Mouse (Mus musculus) midbrain, embryonic 11.5 days (tissue): ENCODE data around the gene Phactr2. TPM values are rescaled to one million over a fixed set of nuclear protein-coding genes. Genes with fewer than 3 reads are reported as not detected.
A peak's percentile ranks its signal among the peaks of the same experiment; 100 is the strongest.

Source experiments
- ATAC-seq: fragments of 200-750 bp; cut with Nextera tagmentation; 2 replicates; pipeline ENCODE4 v1.8.0; 2017; ENCODE audit warnings: moderate TSS enrichment, moderate library complexity; ENCODE audit not compliant: low FRiP score
- DNase-seq: peaks from one replicate; pipeline ENCODE4 v3.0.0; 2015; ENCODE audit warnings: low spot score; ENCODE audit errors: missing footprints
- H3K27ac ChIP-seq: fragments of 300-500 bp; sonication (generic); 2 replicates; pipeline ENCODE4 v1.5.1; 2014; ENCODE audit warnings: low read depth, low read length
- H3K27me3 ChIP-seq: fragments of 300-500 bp; sonication (generic); 2 replicates; pipeline ENCODE4 v1.6.1; 2014; ENCODE audit warnings: mild to moderate bottlenecking, low read length, moderate library complexity, mixed read lengths; ENCODE audit not compliant: control insufficient read depth, insufficient read depth
- H3K36me3 ChIP-seq: fragments of 300-500 bp; sonication (generic); 2 replicates; pipeline ENCODE4 v1.6.1; 2014; ENCODE audit warnings: mild to moderate bottlenecking, low read length, moderate library complexity, mixed read lengths; ENCODE audit not compliant: control insufficient read depth, insufficient read depth
- H3K4me1 ChIP-seq: fragments of 300-500 bp; sonication (generic); 2 replicates; pipeline ENCODE4 v1.6.1; 2014; ENCODE audit warnings: low read length; ENCODE audit not compliant: control insufficient read depth, insufficient read depth
- H3K4me2 ChIP-seq: fragments of 300-500 bp; sonication (generic); 2 replicates; pipeline ENCODE4 v1.6.1; 2014; ENCODE audit warnings: mild to moderate bottlenecking, moderate library complexity
- H3K4me3 ChIP-seq: fragments of 300-500 bp; sonication (generic); 2 replicates; pipeline ENCODE4 v1.5.1; 2014; ENCODE audit warnings: low read depth, low read length
- H3K9ac ChIP-seq: fragments of 300-500 bp; sonication (generic); 2 replicates; pipeline ENCODE4 v1.6.1; 2014; ENCODE audit warnings: low read length
- H3K9me3 ChIP-seq: fragments of 300-500 bp; sonication (generic); 2 replicates; pipeline ENCODE4 v1.6.1; 2016; ENCODE audit warnings: low read length; ENCODE audit not compliant: control insufficient read depth
- WGBS: fragments of 180-500 bp; shearing (Covaris S2); extraction: QIAGEN DNeasy Blood & Tissue Kit; methylation state at CpG from one replicate; pipeline ENCODE4 v1.1.7; 2014; 5-methylcytosine and 5-hydroxymethylcytosine counted together
- polyA plus RNA-seq: library from polyadenylated mRNA; unstranded; fragments of >200 nt; fragmentation: Nextera tagmentation; extraction: Ambion mirVana; gene quantifications from 2 replicates; pipeline ENCODE4 v1.2.1, GENCODE M21; 2014

Phactr2 gene
- polyA plus RNA-seq, 1 experiment from 2014 or later, result 13.7 TPM

GRCm38 (mm10) chr10:13424508-13424907, 49.7 kb downstream of the Phactr2 start:
- 95% methylated on average over 17 of the region's 17 CpGs for WGBS

DNA sequence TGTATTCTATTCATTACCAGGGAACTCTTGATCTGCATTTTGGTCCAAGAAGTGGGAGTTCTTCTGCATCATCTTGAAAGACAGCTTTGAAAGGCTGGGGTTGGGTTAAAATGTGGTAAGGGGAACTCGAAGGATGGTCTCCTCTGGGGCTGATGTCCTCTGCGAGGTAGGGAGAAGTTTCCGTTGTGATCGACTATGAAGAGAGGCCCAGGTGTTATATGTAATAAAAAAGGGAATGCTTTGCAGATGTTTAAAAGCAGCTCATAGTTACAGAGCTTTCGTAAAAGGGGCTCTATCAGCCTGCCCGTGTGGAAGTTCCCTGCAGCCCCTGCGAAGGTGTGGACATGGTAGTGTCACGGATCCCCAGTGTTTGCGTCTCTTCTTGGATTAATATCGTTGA, 50.2 kb downstream of the Phactr2 start:
- Histone ChIP-seq H3K4me3 (no peak overlapping the region), H3K9me3 (no peaks in the 10 kb centered on the region), H3K36me3 (no peaks in the 10 kb centered on the region), H3K27ac (no peak overlapping the region), H3K9ac (no peak overlapping the region), H3K27me3 (no peaks in the 10 kb centered on the region), H3K4me2 (no peak overlapping the region), H3K4me1 (0 out of 2 replicates have a peak, but pooled peaks cover under 1% of the 10 kb centered on the region)
- WGBS, result 90% methylated on average over 10 of the region's 10 CpGs
- ATAC-seq (no peak), DNase-seq (no peak)

More at GRCm38 (mm10) chr10:13424508-13424907, 49.7 kb downstream of the Phactr2 start:
- Histone ChIP-seq H3K9me3 (no peaks in the 10 kb centered on the region), H3K4me1 (0 out of 2 replicates have a peak, but pooled peaks cover 2% of the 10 kb centered on the region), H3K4me2 (no peak overlapping the region), H3K9ac (no peak overlapping the region), H3K36me3 (no peaks in the 10 kb centered on the region), H3K27ac (no peak overlapping the region), H3K4me3 (no peak overlapping the region), H3K27me3 (no peaks in the 10 kb centered on the region)
- no peak for DNase-seq
- no peak for ATAC-seq

DNA sequence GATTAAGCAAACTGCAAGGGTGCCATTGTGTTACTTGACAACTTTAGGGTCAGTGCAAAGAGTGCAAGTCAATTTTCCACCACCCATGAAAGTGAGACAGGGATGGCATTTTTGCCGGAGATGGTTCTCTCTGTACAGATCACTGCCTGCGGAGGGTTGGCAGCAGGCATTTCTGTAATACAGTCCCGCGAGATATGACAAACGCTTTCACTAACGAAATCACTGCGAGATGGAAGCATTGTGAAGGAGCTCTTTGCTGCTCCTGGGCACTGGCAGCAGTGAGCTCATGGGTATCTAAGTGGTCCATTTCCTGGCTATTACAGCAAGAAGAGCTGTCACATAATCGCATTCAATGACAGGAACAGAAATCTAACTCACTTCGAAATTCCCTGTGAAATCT, 52.1 kb downstream of the Phactr2 start:
- DNase-seq, result no peak
- Histone ChIP-seq H3K4me2 (no peak overlapping the region), H3K9ac (no peak overlapping the region), H3K27ac (no peak overlapping the region), H3K36me3 (no peaks in the 10 kb centered on the region), H3K4me3 (no peak overlapping the region), H3K27me3 (no peaks in the 10 kb centered on the region), H3K4me1 (no peaks in the 10 kb centered on the region), H3K9me3 (no peaks in the 10 kb centered on the region)
- WGBS, result 89% methylated on average over 9 of the region's 9 CpGs
- ATAC-seq, result no peak

DNA sequence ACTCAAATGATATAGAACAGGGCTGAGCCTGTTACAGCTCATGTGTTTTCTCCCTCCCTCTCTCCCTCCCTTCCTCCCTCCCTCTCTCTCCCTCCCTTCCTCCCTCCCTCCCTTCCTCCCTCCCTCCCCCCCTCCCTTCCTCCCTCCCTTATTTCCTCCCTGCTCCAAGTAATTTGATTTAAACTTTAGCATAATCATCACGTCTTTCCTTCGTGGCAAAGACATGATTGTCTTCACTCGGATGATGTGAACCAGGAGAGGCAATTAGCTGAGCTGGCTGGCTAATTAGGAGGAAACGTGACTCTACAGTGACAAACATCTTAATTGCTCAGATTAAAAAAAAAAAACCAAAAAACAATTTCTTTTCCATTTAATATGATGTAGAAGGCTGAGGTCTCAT, 55.0 kb downstream of the Phactr2 start:
- 73% methylated on average over 4 of the region's 4 CpGs for WGBS

GRCm38 (mm10) chr10:13415489-13416104, 58.6 kb downstream of the Phactr2 start:
- H3K36me3 ChIP-seq, result no peaks in the 10 kb centered on the region
- ATAC-seq, result no peak
- H3K4me1 ChIP-seq, result peaks cover 3% of the 10 kb centered on the region; the same call in 1 of the 2 replicates
- no peaks in the 10 kb centered on the region for H3K27me3 ChIP-seq
- H3K4me2 ChIP-seq, result no peak overlapping the region
- no peaks in the 10 kb centered on the region for H3K9me3 ChIP-seq
- H3K4me3 ChIP-seq, result no peak overlapping the region
- no peak overlapping the region for H3K27ac ChIP-seq
- 50% methylated on average over 8 of the region's 8 CpGs for WGBS
- H3K9ac ChIP-seq, result no peak overlapping the region
- peak; percentile 85 for DNase-seq

More for the DNA sequence above, 55.0 kb downstream of the Phactr2 start:
- Histone ChIP-seq H3K4me2 (no peak overlapping the region), H3K9me3 (no peaks in the 10 kb centered on the region), H3K9ac (no peak overlapping the region), H3K4me1 (peaks cover 3% of the 10 kb centered on the region; the same call in 1 of the 2 replicates), H3K4me3 (no peak overlapping the region), H3K36me3 (no peaks in the 10 kb centered on the region), H3K27me3 (no peaks in the 10 kb centered on the region), H3K27ac (no peak overlapping the region)
- DNase-seq (no peak), ATAC-seq (no peak)

DNA sequence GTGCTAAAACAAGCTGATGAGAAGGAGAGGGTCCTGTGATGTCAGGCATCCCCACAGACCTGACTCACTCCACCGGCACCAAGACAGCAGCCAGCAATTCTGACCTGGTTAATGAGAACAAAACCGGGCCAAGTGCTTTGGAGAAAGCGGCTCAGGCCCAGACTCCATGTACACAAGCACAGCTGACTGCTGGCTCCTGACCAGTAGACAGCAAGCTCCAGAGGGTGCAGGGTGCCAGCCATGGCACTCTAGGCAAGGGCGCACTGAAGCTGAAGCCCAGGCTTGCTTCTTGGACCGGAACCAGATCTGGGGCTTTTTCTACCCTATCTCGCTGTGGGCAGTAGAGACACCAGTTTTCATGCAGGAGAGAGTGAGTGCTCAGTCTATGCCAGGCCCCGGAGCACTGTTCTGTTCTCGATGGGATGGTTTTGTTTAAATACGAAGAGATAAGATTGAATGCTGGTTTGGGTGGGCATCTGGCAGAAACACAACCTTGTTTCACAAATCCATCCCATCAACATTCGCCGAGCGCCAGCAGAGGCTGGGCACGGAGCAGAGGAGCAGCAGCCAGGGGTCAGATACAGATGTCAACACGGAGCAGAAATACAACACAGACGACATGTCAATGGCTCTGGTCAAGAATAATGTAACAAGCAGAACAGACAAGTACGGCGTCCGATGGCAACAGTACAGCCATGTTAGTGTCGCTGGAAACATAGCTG, 61.8 kb downstream of the Phactr2 start:
- Histone ChIP-seq H3K36me3 (no peaks in the 10 kb centered on the region), H3K27ac (no peak overlapping the region), H3K4me1 (peaks cover 3% of the 10 kb centered on the region; the same call in 1 of the 2 replicates), H3K9ac (no peak overlapping the region), H3K4me2 (no peak overlapping the region), H3K9me3 (no peaks in the 10 kb centered on the region), H3K27me3 (no peaks in the 10 kb centered on the region), H3K4me3 (no peak overlapping the region)
- WGBS, result 91% methylated on average over 19 of the region's 19 CpGs
- ATAC-seq (no peak), DNase-seq (no peak)

- Histone ChIP-seq H3K9ac (no peak overlapping the region), H3K4me3 (no peak overlapping the region), H3K4me2 (no peak overlapping the region), H3K4me1 (0 out of 2 replicates have a peak, but pooled peaks cover 3% of the 10 kb centered on the region), H3K27ac (no peak overlapping the region), H3K36me3 (no peaks in the 10 kb centered on the region), H3K9me3 (no peaks in the 10 kb centered on the region), H3K27me3 (no peaks in the 10 kb centered on the region)
- WGBS, result 82% methylated on average over 3 of the region's 3 CpGs
- ATAC-seq (no peak), DNase-seq (no peak)
These were observed 63.2 kb downstream of the Phactr2 start for GRCm38 (mm10) chr10:13411056-13411455.

GRCm38 (mm10) chr10:13401971-13402370, 72.2 kb downstream of the Phactr2 start:
- ATAC-seq, result no peak

DNA sequence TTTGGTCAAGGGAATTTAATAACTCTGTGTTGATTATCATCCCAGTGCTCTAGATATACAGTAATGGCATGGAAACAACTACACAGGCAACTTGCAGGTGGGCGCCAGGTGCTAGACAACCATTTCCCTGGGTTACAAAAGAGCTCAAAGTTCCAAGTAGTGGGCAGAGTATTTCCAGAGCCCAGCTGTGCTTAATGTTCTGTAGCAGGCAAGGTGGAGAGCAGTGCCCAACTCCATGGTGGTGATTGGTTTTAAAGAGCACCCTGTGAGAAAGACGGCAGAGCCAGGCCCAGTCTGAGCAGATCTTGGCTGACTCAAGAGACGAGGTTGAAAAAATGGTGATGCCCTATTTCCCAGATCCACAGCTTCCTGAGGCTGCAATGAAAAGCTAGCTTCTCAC, 78.5 kb downstream of the Phactr2 start:
- no peak overlapping the region for H3K27ac ChIP-seq
- DNase-seq, result no peak
- no peak overlapping the region for H3K9ac ChIP-seq
- no peak for ATAC-seq
- no peaks in the 10 kb centered on the region for H3K9me3 ChIP-seq
- WGBS, result 87% methylated on average over 3 of the region's 3 CpGs
- no peak overlapping the region for H3K4me2 ChIP-seq
- no peak overlapping the region for H3K4me3 ChIP-seq
- H3K4me1 ChIP-seq, result no peaks in the 10 kb centered on the region
- H3K36me3 ChIP-seq, result no peaks in the 10 kb centered on the region
- H3K27me3 ChIP-seq, result no peaks in the 10 kb centered on the region

More at GRCm38 (mm10) chr10:13401971-13402370, 72.2 kb downstream of the Phactr2 start:
- DNase-seq, result no peak
- no peak overlapping the region for H3K4me3 ChIP-seq
- H3K36me3 ChIP-seq, result no peaks in the 10 kb centered on the region
- no peaks in the 10 kb centered on the region for H3K4me1 ChIP-seq
- WGBS, result 87% methylated on average over 1 of the region's 1 CpGs
- no peak overlapping the region for H3K4me2 ChIP-seq
- H3K27ac ChIP-seq, result no peak overlapping the region
- no peaks in the 10 kb centered on the region for H3K9me3 ChIP-seq
- H3K27me3 ChIP-seq, result no peaks in the 10 kb centered on the region
- no peak overlapping the region for H3K9ac ChIP-seq
